Mouse (Mus musculus) intestine, postnatal 0 days (tissue): ENCODE measurements at regions not wholly inside any gene's neighbourhood (a gene's known extent, or its start where the extent isn't known, plus 50 kb on each side); places are given as distances from the start of the nearest gene placed in this dataset.

ENCODE experiments used
- ATAC-seq: fragments of 200-750 bp; cut with Nextera tagmentation; 2 replicates; pipeline ENCODE4 v1.8.0; 2017; ENCODE audit warnings: mild to moderate bottlenecking, moderate TSS enrichment, moderate library complexity
- H3K27ac ChIP-seq: fragments of 300-500 bp; sonication (generic); 2 replicates; pipeline ENCODE4 v1.5.1; 2014; ENCODE audit warnings: mild to moderate bottlenecking, low read depth, low read length, moderate library complexity
- H3K27me3 ChIP-seq: fragments of 300-500 bp; sonication (generic); replicated peaks from 2 replicates; pipeline ENCODE4 v1.6.1; 2014; ENCODE audit warnings: low read length, mixed read lengths; ENCODE audit not compliant: control insufficient read depth, insufficient read depth
- H3K36me3 ChIP-seq: fragments of 300-500 bp; sonication (generic); 2 replicates; pipeline ENCODE4 v1.6.1; 2014; ENCODE audit warnings: mild to moderate bottlenecking, moderate library complexity; ENCODE audit not compliant: control insufficient read depth, insufficient read depth
- H3K4me1 ChIP-seq: fragments of 300-500 bp; sonication (generic); replicated peaks from 2 replicates; pipeline ENCODE4 v1.6.1; 2014; ENCODE audit warnings: antibody characterized with exemption, low read length, mixed read lengths; ENCODE audit not compliant: control insufficient read depth, insufficient read depth
- H3K4me2 ChIP-seq: fragments of 300-500 bp; sonication (generic); replicated peaks from 2 replicates; pipeline ENCODE4 v1.6.1; 2014; ENCODE audit warnings: low read depth, mild to moderate bottlenecking, moderate library complexity
- H3K4me3 ChIP-seq: fragments of 300-500 bp; sonication (generic); 2 replicates; pipeline ENCODE4 v1.5.1; 2014; ENCODE audit warnings: low read depth, low read length
- H3K9ac ChIP-seq: fragments of 300-500 bp; sonication (generic); 2 replicates; pipeline ENCODE4 v1.6.1; 2014; ENCODE audit warnings: mild to moderate bottlenecking, low read depth, low read length
- H3K9me3 ChIP-seq: fragments of 300-500 bp; sonication (generic); 2 replicates; pipeline ENCODE4 v1.6.1; 2016; ENCODE audit warnings: mixed run types; ENCODE audit not compliant: control insufficient read depth
- CTCF ChIP-seq: sonication (generic); IDR thresholded peaks from 2 replicates; pipeline ENCODE4 v1.5.1; 2016; ENCODE audit warnings: low read depth, mild to moderate bottlenecking, control low read depth, antibody characterized with exemption, moderate library complexity
- WGBS: fragments of 180-500 bp; shearing (Covaris S2); extraction: QIAGEN DNeasy Blood & Tissue Kit; methylation state at CpG from one replicate; pipeline ENCODE4 v1.1.7; 2014; 5-methylcytosine and 5-hydroxymethylcytosine counted together

DNA sequence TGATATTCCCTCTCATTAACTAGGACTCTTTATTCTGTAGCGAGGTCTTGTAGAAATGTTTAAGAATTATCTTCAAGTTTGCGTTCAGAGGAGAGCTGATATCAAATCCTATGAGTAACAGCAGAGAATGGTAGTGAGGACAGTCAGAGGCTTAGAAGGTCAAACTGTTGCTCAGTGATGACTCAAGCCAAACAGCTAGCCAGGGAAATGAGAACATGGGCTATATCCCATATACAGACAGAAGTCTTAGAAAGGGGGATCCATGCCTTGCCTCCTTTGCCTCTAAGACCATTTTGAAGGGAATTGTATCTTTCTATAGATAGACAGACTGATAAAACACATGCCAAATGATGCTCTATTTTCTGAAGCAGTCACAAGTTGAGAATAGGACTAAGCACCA is 368.0 kb downstream of the Abcc12 start:
- Histone ChIP-seq H3K9ac (no peak overlapping the region), H3K36me3 (no peaks in the 10 kb centered on the region), H3K9me3 (no peaks in the 10 kb centered on the region), H3K4me2 (no peak overlapping the region), H3K27me3 (no peaks in the 10 kb centered on the region), H3K27ac (no peak overlapping the region), H3K4me3 (no peak overlapping the region), H3K4me1 (no peaks in the 10 kb centered on the region)
- 92% methylated on average over 2 of the region's 2 CpGs for WGBS
- no peak for ATAC-seq
- TF ChIP-seq CTCF, result no peak

DNA sequence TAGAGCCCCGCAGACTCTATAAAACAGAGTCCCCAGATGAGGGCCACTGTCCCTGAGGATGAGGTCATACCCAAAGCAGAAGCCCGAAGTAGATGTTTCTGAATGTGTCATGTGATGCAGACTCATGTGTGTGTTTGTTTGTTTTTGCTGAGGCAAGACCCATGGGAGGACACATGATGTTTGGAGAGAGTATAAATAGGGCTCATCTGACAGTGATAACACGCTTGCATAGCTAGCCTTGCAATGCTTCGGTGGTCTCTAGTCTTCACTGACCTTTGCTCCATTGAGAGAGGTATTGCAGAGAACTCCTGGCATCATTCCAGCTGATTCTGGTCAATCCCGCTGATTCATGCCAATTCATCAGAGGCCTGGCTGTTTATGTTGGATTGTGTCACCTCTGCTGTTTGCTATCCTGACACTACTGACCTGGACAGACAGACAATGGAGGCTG is 368.1 kb downstream of the Phkb start:
- Histone ChIP-seq H3K36me3 (no peaks in the 10 kb centered on the region), H3K27ac (no peak overlapping the region), H3K4me3 (no peak overlapping the region), H3K4me2 (no peak overlapping the region), H3K4me1 (no peaks in the 10 kb centered on the region), H3K27me3 (no peaks in the 10 kb centered on the region), H3K9ac (no peak overlapping the region), H3K9me3 (no peaks in the 10 kb centered on the region)
- 25% methylated on average over 5 of the region's 5 CpGs for WGBS
- 0 out of 2 replicates have a peak, but pooled peaks have one; percentile 43 for ATAC-seq
- TF ChIP-seq CTCF, result no peak

DNA sequence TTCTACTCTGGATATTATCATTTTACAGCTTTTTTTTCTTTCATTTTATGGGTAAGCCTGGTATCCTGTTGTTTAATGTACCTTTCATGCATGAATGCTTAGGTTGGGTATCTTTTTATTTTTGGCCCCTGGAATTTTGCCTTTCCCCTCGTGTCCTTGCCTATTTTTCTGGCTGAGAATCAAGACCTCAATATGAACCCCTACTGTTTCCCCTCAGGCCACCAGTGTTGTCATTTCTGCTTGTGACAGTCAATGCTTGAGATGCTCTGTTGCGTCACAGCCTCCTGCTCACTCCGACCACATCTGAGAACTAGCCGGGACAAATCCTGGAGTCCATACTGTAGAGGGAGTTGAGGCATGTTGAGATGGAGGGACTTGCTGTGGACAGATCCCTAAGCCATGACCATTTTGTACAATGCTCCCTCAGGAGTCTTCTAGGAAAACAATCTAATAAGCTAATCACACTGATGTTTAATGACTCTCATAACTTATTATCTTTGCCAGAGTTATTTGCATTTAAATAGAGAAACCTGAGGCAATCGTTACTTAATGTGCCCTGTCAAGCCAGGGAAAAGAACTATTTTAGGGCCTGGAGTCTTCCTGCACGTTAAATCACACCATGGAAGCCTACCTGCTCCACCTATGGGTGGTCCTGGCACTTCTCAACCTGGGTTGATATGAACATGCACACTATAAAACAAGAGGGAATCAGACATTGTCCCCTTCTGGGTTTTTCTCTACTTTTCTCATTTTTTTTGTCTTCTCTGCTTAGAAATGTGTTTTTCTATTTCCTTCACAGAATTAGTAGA is 363.9 kb downstream of the Phkb start:
- no peak for ATAC-seq
- Histone ChIP-seq H3K4me2 (no peak overlapping the region), H3K27me3 (no peaks in the 10 kb centered on the region), H3K36me3 (no peaks in the 10 kb centered on the region), H3K9ac (no peak overlapping the region), H3K4me3 (no peak overlapping the region), H3K9me3 (no peaks in the 10 kb centered on the region), H3K4me1 (no peaks in the 10 kb centered on the region), H3K27ac (no peak overlapping the region)
- 65% methylated on average over 6 of the region's 6 CpGs for WGBS
- no peak for TF ChIP-seq CTCF

DNA sequence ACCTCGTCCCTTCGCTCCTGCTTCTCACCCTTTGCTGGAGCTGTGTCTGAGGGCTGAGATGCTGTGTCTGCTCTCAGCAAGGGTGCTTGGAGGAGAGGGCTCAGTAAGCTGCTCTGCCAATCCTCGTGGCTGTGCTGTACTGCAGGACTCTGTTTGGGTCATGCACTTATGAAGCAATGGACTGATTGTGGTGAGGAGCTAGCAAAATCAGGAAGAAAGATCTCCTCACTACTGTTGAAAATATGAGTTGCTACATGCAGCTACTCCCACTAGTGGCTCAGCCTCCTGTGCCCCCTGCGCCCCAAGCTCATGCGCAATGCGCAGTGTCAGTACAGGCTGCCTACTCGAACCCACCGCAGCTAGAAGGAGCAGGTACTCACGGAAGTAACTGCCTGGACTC is 362.3 kb downstream of the Phkb start:
- Histone ChIP-seq H3K9ac (no peak overlapping the region), H3K27ac (no peak overlapping the region), H3K4me1 (no peaks in the 10 kb centered on the region), H3K4me3 (no peak overlapping the region), H3K27me3 (no peaks in the 10 kb centered on the region), H3K36me3 (no peaks in the 10 kb centered on the region), H3K9me3 (no peaks in the 10 kb centered on the region), H3K4me2 (no peak overlapping the region)
- no peak for TF ChIP-seq CTCF
- WGBS, result 66% methylated on average over 9 of the region's 9 CpGs
- no peak for ATAC-seq

DNA sequence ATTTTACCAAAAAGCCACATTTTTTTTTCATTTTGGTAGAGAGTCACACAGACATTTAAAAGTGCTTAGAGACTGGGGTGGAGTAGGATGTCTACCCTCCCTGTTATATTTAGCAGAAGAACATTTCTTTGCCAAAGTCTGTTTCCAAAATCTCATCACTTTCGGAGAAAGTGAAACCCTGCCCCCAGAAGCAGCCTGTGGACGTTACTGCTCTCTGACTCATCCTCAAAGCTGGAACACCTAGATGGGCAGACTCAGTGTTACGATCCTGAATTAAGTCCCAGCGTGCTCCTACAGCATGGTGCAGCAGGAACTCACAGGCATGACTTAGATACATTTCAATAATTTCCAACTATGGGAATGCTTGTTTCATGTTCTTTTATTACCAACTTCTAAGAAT is 361.1 kb downstream of the Phkb start:
- no peak overlapping the region for H3K4me2 ChIP-seq
- no peak overlapping the region for H3K4me3 ChIP-seq
- ATAC-seq, result no peak
- no peak overlapping the region for H3K27ac ChIP-seq
- no peaks in the 10 kb centered on the region for H3K4me1 ChIP-seq
- H3K9ac ChIP-seq, result no peak overlapping the region
- 74% methylated on average over 4 of the region's 4 CpGs for WGBS
- H3K36me3 ChIP-seq, result no peaks in the 10 kb centered on the region
- no peaks in the 10 kb centered on the region for H3K27me3 ChIP-seq
- no peak for TF ChIP-seq CTCF
- H3K9me3 ChIP-seq, result no peaks in the 10 kb centered on the region

DNA sequence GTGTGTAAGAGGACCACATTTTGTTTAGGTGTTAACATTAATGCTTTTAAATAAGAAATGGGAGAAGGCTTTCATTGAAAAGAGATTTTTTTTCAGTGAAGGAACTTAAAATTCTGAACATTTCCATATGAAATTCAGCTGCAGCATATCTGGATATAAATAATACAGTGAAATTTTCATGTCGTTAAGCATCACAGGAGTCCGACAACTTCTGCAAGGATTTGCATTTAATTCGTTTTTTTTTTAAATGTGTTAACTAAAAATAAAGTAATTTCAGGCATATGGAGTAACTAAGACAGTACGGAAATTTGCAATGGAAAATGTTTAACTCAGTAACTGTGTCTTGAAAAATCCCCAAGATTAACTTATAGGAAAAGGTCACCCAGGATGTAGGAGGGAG is 351.5 kb downstream of the Phkb start:
- Histone ChIP-seq H3K4me3 (no peak overlapping the region), H3K36me3 (no peaks in the 10 kb centered on the region), H3K4me2 (no peak overlapping the region), H3K9ac (no peak overlapping the region), H3K9me3 (no peaks in the 10 kb centered on the region), H3K27me3 (no peaks in the 10 kb centered on the region), H3K27ac (no peak overlapping the region), H3K4me1 (no peaks in the 10 kb centered on the region)
- WGBS, result 88% methylated on average over 4 of the region's 4 CpGs
- TF ChIP-seq CTCF, result no peak
- no peak for ATAC-seq
